Mouse (Mus musculus): Measurements from ENCODE around the gene Arrdc3.
A peak's percentile ranks its signal among the peaks of the same experiment; 100 is the strongest.
"Not testable (repeated sequence)": the region's sequence is repeated elsewhere in the genome, so short reads cannot be mapped to it uniquely, and the experiment has no call there.

Arrdc3 gene

DNA sequence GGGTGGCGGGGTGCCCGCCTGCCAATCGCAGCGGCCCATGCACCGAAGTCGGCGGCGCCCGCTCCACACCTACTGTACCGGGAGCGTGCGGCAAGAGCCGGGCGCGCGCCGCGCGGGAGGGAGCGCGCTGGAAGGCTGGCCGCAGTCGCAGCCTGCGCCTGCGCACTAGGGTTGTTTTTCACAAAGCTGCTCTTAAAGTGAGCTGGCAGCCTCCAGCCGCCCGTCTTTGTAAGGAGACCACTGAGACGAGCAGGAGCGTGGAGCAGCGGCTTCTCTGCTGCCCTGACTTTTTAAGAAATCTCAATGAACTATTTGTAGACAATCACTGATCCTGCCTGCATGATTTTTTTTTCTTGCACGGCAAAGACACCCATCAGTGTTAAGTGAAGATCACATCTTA lies at the start of gene Arrdc3:
Gene Arrdc3 (plus strand): TSS at position 195 of the 400 bp plus-strand sequence.
- DNase-seq (ENCODE audit: low spot score) = peak; percentile 98

DNA sequence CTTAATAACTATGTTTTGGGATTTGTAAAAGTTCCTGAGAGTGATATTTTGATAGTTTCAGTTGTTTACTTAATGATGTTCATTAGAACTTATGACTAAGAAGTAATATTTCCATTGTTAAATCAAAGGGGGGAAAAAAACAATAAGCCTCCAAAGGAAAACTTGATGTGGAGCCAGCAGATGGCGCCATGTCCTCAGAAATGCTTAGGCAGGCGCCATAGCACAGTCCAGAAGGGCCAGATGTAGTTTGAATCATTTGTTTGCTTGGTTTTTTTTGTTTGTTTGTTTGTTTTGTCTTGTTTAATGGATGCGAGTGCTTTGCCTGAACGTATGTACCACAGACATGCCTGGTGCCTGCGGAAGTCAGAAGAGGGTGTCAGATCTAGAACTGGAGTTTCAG lies 21.0 kb upstream of the Arrdc3 start:
- DNase-seq (ENCODE audit: low spot score) = peak; percentile 64

DNA sequence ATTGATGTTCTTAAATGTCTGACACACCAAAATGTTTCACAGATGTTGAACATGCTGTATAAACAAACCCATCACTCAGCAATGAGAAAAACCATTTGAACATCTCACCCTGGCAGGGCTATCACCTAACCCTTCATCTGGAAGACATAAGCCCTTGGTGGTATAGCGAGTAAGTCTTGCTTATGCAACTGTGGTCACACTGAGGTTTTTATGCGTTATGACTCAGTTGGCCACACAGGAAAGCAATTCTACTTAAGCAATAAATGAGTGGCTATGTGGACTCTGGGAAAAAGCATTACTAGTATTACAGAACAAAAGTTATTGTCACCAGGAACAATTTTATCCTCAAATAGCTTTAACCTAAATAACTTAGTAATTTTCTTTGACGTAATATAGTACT lies 19.0 kb upstream of the Arrdc3 start:
- no peak for DNase-seq (ENCODE audit: low spot score)

DNA sequence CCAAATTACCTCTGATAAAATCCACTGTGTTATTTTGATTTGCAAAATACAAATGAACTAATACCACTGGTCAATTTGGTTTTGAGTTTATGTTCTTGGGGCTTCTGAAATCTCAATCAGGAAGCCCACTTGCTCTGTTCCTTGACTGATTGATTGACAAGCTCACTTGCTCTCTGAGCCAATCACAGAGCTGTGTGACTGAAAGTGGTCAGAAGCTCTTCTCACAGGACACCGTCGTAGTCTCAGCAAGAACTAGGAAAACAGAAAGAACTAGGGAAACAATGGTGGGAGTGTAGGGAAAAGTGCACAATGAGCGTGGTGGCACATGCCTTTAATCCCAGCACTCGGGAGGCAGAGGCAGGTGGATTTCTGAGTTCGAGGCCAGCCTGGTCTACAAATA lies 8.1 kb upstream of the Arrdc3 start:
- DNase-seq (ENCODE audit: low spot score) = no peak

DNA sequence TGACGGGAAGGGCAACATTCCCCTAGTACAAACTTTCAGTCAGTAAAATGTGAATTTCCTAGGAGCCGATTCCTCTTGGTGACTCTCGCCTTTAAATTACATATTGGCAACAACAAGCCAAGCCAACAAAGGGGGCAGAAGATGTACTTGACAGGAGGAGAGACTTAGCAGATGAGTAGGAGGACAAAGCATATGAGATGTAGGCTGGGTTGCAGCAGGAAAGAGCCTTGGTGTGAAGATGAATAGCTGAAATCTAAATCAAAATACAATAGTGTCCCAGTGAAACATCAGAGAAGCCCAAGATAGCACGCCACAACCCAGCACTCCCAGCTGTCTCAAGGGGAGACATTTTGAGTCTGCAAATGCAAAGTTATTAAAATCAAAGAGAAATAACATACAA lies 2.4 kb upstream of the Arrdc3 start:
- no peak for DNase-seq (ENCODE audit: low spot score)

DNA sequence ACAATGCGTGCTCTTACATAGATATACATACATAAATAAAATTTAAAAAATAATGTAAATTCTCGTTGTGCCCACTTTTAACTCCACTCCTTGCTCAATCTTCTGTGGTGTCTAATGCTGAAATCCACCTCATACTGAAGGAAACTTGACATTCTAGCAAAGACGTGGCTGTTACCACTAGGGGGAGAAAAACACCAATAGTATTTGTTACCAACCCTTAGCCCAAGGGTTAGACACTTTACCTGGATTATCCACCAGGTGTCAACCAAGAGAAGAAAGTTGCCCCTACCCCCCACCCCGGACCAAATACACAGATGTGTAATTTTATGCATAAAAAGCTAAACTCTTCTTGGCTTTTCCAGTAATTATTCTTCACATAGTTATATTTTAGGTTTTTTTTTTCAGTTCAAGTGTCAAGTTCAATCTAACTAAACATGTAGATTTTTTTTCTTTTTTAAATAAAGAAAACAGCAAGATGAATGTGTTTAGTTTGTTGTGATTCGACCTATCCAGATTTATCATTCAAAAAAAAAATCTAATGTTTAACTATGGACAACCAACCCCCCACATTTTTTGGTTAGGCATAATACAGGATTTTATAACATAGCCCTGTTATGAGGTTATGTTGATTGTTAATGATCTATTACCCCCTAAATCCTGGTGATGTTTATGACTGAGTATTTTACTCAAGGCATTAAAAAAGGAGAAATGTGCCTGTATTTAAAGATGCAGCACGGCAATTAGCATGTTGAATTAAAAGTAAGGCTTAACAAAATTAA lies 1.3 kb upstream of the Arrdc3 start:
- peak; percentile 92 for DNase-seq (ENCODE audit: low spot score)

DNA sequence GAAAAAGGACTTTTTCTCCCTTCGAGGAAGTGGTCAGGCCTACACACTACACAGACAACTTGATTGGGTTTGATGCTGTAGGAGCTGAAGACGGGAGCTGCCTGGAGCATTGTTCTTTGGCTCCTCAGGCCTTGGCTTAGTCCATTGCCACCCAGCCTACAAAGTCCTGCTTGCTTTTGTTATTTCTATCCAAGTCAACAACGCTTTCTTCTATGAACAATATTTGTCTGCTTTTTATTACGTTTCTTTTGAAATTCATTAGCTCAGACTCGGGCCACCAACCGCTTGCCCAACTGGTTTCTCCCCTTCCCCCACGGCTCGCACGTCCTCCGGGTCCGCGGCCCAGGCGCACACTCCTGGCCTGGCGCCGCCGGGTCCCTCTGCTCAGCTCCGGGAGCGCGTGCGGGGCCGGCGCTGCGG lies 458 bp upstream of the Arrdc3 start:
- DNase-seq (ENCODE audit: low spot score) = no peak

DNA sequence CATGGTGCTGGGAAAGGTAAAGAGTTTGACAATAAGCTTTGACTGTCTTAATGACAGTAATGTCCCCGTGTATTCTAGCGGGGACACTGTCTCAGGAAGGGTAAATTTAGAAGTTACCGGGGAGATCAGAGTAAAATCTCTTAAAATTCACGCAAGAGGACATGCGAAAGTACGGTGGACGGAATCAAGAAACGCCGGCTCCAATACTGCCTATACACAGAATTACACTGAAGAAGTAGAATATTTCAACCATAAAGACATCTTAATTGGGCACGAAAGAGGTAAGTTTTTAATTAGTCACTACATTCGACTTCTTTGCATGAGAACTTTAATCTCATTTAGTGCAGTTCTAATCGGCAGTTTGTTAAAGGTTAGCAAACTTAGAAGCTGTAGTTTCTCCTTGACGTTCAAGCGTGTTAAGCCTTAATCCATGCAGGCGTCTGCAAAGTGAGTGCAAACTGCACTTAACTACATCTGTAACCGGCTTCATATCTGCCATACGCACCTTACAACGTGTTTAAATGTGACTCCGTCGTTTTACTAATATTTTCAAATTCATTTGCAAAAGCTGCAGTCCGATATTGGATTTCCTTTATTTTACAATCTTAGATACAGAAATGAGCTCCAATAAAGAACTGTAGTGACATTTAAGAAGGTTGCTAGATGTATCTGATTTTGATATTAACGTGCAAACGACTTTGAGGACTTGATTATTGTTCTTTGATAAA lies 629 bp downstream of the Arrdc3 start:
- peak; percentile 36 for DNase-seq (ENCODE audit: low spot score)

DNA sequence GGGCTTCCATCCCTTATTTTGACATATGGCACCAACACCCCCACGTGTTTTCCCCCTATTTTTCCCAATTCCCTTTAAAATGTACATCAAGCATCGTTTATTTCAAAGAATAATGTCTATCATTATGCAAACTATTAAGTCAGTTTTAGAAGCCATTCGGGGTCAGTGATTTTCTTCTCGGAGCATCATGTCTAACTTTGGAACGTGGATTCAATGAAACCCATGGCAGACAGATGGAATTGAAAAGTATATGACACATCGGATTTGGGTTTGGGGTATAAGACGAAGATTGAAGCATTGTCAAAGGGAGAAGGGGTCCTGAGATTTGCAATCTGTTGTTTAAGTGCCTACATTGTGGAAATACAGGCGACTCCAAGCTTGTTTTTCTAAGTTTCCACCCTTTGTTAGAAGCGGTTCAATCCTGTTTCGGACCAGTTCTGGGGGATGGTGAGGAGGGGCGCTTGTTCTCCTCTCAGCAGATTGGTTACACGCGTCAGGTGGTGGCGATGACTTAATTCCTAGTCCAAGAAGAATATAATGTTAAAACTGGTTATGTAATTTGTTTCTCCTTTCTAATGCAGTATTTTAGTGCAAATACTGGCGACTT lies 1.3 kb downstream of the Arrdc3 start:
- peak; percentile 86 for DNase-seq (ENCODE audit: low spot score)

DNA sequence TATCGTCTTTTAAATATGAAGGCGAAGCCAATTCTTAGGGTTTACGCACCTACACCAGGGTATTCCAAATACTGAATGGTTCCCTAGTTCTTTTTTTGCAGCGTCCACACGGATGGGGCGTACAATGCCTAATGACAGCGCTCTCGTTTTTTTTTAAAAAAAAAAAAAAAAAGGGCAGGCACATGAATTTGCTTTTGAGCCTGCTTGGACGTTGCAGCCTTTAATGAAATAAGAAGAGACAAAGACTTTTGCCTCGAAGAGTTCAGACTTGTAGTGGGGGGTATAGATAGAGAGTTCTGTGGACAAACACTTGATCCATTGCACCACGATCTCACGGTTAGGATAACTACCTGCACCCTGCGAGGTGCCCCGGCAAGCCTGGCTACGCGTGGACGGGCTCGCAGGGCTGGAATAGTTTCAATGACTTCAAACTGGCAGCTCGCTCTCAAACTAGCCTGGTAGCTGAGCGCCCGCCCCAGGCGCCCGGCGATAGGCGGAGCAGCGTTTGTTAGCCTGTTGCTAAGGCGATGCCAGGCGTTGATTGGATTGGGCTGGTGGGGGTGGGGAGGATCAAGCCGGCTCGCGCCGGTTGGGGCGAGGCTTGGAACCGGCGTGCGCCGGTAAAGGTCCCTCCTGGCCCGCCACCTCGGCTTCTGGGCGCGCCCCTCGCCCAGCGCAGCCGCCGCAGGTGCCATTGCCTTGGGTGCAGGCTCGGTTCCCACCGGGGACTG lies 2.1 kb downstream of the Arrdc3 start:
- DNase-seq (ENCODE audit: low spot score) = peak; percentile 97

DNA sequence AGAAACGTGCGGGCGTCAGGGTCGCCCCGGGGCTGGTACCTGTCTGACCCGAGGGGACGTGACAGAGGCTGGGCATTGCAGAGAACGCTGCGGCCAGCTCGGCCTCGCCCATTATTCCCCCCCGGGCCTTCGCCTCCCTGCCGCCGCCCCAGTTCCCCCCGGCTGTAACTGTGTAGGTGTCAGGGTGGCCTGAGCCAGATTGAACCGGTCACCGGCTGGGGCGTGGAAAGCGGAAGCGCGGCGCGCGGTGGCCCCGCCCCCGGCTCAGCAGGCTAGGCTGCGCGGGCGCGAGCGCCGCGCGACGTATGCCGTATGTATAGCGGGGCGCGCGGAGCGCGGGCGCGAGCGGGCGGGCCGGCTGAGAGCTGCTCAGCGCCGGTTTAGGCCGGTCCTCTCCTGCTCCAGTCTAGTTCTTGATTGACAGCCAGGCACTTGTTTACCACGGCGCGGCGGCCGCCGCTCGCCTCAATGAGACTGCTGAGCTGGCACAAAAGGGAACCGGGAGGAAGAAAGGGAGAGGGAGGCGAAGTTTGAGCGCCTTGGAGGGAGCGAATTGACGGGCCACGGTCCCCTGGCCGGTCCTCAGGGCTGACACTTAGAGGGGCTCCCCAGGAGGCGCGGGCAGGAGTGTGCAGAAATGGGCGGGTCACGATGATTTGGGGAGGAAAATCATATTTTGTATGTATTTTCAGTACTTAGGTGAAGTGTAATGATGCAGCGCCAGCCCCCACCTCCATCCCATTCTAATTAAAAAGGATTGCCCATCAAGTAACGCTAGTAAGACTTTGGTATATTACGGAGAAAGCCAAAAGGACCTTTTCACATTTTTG lies 2.9 kb downstream of the Arrdc3 start:
- DNase-seq (ENCODE audit: low spot score) = peak; percentile 98

DNA sequence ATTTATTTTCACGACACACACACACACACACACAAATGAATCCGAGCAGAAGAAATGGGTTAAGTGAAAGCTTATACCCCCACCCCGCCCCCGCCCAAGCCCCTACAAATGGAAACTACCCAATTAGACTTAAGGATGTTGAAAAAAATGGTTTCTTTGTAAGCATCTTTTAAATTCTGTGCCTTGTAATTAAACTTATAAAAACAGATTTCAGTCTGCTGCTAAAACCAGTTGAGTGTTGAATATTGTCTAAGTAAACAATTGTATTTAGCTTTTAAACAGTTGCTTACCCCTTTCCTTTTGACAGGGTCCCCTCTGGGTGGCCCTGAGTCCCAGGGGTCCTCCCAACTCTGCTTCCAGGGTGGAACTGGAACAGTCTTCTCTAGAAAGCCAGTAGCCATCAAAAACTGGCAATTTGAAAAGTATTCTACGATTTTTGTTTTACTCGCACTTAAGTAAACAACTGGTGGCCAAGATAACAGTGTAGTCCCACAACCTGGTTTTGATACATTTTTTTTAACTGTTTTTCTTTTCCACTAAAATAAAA lies 3.6 kb downstream of the Arrdc3 start:
- peak; percentile 30 for DNase-seq (ENCODE audit: low spot score)

DNA sequence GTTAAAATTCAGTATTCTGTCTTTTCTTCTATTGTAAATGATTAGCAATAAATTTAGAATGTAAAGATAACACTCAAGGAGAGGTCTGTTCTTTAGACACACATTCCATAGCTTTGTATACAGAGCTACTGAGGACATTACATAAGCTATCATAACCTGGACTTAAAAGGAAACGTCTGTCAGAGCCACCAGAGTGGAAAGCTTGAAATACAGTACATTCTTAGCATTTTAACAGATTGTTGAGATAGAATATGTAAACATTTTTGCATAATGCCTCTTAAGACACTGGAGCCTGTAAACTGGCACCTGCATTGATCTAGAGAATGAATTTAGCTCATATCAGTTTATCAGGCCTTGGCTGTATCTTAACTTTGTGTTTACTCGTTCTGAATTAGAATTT lies 4.7 kb downstream of the Arrdc3 start:
- DNase-seq (ENCODE audit: low spot score) = no peak

DNA sequence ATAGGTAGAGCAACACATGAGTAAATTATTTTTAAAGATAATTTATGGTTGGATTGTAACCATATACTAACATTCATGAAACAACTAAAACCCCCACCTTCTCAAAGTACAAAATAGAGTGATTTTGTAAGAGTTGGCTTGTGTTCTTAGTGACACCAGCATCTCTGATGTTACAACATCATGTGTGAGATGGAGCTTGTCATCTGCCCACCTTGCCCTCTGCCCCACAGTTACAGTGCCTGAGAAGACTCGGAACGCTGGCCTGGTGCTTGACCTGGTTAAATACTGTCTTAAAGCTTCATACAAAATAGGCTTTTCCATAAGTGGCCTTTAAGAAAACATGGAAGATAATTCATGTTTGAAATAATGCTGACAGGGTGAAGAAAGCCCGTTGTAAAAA lies 11.7 kb downstream of the Arrdc3 start:
- DNase-seq (ENCODE audit: low spot score) = not testable (repeated sequence)

DNA sequence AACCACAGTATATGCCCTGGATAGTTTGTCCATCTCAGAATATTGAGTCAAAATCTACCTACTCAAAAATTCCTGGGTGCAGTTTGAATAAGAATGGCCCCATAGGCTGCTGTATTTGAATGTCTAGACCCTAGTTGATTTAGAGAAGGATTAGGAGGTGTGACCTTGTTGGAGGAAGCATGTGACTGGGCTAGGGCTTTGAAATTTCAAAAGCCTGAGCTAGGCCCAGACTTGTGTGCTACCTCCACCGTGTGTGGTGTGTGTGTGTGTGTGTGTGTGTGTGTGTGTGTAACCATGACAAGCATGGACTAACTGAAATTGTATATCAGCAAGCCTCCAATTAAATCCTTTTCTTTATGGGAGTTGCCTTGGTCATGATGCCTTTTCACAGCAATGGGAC lies 14.2 kb downstream of the Arrdc3 start:
- DNase-seq (ENCODE audit: low spot score) = no peak

DNA sequence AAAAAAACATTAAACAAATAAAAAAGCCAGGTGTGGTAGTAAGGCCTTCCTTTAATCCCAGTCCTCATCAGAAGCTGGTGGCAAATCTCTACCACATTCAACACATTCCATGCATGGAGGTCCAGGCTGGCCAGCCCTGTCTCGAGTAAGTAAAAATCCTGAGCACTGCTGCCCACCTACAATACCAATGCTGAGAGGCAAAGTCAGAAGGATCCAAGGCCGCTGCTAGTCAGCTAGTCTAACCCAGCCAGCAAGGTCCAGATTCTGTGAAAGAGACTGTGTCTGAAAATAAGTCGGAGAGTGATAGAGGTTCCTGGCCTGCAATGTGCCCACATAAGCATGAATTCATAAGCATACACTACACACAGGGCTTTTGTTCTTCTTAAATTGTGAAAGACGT lies 14.9 kb downstream of the Arrdc3 start:
- no peak for DNase-seq (ENCODE audit: low spot score)

DNA sequence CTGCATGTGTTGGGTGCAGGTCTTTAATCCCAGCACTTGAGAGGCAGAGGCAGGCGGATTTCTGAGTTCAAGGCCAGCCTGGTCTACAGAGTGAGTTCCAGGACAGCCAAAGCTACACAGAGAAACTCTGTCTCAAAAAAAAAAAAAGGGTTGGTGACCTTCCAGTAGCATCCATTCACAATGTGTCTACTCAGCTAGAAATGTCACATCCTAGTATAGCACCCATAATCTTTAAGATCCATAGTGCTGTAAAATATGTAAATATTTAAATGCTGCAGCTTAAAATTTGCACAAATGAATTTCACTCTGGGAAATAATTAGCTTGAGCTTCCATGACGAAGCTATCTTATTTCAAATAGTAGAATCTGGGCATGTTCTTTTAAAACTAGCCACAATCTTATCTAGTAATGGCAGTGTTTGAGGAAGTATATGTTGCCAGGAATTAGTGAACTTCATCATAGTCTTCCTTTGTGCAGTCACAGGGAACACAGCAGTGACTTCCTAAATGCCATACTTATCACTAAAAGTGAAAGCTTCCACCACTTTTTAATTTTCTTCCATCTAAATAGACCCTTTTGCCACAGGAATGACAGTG lies 16.3 kb downstream of the Arrdc3 start:
- no peak for DNase-seq (ENCODE audit: low spot score)

DNA sequence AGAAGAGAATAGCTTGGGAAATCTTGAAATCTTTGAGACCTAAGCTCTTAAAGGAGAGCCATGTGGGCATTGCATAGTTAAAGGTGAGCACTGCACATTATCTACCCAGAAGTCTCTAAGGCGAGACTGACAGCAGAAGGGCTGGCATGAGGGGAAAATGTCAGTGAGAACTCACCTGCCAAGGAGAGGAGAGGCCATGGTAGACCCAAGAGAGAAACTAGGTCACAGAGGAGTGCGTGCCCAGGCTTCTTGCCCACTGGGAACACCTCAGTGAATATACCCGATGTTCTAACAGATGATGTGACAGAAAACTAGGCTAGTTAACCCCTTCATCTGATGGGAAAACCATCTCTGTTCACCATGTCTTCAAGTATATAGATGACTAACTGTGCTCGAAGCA lies 18.2 kb downstream of the Arrdc3 start:
- DNase-seq (ENCODE audit: low spot score) = no peak

DNA sequence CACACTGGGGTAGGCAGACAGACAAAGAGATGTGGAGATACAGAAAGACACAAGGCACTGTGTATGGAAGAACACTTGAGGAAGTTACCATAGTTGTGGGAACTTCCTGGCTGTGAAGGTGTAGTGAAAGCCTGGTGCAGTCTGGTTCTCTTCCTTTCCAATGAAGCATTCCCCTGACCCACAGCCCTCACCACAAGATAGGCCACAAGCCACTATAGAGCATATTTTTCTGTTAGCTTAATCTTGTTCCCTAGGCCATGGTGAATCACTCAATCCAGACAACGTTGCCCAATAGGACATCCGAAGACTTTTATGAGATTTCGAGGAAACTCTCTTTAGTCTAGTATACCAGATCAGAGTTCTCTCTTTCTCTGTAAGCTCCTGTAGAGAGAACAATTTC lies 19.6 kb downstream of the Arrdc3 start:
- DNase-seq (ENCODE audit: low spot score) = no peak

DNA sequence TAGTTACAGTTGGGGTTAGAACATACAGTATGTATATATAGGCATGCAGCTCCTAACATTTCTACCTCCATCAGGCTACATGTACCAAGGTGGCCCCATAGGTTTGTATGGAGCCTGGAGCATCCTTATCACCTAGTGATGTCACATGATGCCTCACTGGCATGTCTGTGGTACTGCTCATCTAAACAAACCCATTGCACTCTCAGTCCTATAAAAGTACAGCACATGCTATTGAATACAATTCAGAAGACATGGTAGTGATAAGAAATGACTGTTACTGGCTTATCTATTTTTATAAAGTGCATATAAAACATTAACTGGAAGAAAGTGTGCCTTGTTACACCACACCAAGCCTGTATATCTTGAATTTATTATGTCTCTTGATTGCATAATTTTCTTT lies 30.2 kb downstream of the Arrdc3 start:
- no peak for DNase-seq (ENCODE audit: low spot score)

DNA sequence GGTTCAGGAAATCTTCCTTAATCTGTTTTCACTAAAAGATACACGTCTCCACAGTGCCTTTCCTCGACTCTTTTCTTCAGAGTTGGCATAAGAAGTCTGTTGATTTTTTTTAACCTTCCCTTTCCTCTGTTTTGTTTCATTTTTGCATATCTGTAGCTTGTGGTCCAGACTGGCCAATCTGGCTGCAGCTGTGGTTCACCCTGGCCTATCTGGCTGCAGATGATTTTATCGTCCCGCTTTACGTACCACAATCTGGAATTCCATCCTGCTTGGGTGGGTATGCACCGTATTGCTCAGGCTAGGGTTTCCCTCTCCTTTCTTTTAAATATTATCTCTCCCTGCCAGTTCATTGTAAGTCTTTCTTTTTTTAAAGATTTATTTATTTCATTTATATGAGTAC lies 37.8 kb downstream of the Arrdc3 start:
- DNase-seq (ENCODE audit: low spot score) = no peak
